Mouse (Mus musculus): ENCODE data around the gene Pde1c. TPM values are rescaled to one million over a fixed set of nuclear protein-coding genes. Genes with fewer than 3 reads are reported as not detected.

Gene Pde1c
- polyA plus RNA-seq, 1 experiment from 2014 or later: 13.5 TPM

DNA sequence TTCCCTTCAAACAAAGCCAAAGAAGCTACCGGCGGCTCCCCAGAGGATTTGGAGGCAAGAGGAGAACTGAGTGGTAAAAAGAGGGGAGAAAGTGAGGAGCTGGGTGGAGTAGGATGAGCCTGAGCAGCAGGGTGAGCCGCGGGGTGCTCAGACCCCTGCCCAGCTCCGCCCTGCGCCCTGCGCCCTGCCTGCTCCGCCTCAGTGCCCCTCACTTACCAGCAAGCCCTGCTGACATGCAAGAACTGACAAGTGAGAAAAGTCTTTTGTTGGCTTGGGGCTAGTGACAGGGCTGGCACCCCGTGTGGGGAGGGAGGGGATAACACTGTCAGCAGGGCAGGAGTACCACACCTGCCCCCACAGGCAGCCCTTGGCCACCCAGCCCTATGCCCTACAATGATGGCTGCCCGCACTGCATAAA, 206.8 kb downstream of the Pde1c start:
- peak; percentile 95 for ATAC-seq (ENCODE audit: low read depth)
- 0% methylated on average over 10 of the region's 10 CpGs for WGBS
- no peaks in the 10 kb centered on the region for H3K36me3 ChIP-seq (ENCODE audit: control insufficient read depth, insufficient read depth, low read length)

DNA sequence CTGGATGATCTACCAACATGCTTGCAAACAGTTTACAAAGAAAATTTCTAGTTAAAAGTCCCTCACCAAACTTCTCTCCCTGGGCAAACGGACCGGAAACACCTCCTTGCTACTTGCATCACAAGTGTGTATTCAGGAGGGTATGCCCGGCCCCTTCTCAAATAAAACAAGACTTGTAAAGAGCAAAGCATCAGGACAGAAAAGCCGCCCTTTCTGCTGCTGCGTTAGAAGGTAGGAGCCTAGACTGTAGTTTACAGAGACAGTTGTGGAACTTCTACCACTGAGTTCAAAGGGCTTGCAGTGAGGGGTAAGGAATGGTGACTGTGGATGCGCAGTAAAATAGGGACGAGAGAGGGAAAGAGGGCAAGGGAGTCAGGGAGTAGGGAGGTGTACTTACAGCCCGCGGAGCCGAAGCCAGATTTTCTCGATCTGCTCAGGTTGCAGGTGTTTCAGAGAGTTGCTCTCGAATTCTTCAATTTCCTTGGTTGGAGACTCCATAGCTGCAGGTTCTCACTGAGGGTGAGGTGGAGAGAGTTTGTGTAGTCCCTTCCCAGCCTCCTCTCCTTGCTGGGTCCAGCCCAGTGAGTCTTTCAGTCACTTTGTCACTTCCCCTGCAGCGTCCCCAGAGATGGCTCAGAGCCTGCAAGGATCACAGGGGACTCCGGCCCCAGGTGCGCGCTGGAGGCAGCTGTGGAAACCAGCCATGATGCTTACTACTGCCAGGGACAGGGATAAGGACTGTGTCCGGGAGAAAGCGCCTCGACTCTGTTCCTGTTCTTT, 207.4 kb downstream of the Pde1c start:
- Histone ChIP-seq H3K4me2 (ENCODE audit: low read depth, low read length) (peak overlapping the region; percentile 93), H3K9me3 (ENCODE audit: control insufficient read depth, low read length) (no peaks in the 10 kb centered on the region), H3K9ac (replicated peaks; ENCODE audit: low read depth, low read length) (peak overlapping the region; percentile 63), H3K36me3 (ENCODE audit: control insufficient read depth, insufficient read depth, low read length) (no peaks in the 10 kb centered on the region), H3K27ac (ENCODE audit: low read depth, low read length) (peak overlapping the region; percentile 66; the same call in 1 of the 2 replicates), H3K27me3 (ENCODE audit: control insufficient read depth, insufficient read depth, low read length) (no peaks in the 10 kb centered on the region), H3K4me1 (ENCODE audit: control insufficient read depth, insufficient read depth, low read length) (no peaks in the 10 kb centered on the region), H3K4me3 (ENCODE audit: low read depth, low read length) (peak overlapping the region; percentile 50)
- 2% methylated on average over 19 of the region's 19 CpGs for WGBS
- peak; percentile 75 for ATAC-seq (ENCODE audit: low read depth)

More for the DNA sequence above, 206.8 kb downstream of the Pde1c start:
- Histone ChIP-seq H3K9me3 (ENCODE audit: control insufficient read depth, low read length) (no peaks in the 10 kb centered on the region), H3K9ac (replicated peaks; ENCODE audit: low read depth, low read length) (peak overlapping the region; percentile 63), H3K27ac (ENCODE audit: low read depth, low read length) (peak overlapping the region; percentile 66), H3K4me3 (ENCODE audit: low read depth, low read length) (peak overlapping the region; percentile 50), H3K27me3 (ENCODE audit: control insufficient read depth, insufficient read depth, low read length) (no peaks in the 10 kb centered on the region), H3K4me2 (ENCODE audit: low read depth, low read length) (peak overlapping the region; percentile 93), H3K4me1 (ENCODE audit: control insufficient read depth, insufficient read depth, low read length) (no peaks in the 10 kb centered on the region)

DNA sequence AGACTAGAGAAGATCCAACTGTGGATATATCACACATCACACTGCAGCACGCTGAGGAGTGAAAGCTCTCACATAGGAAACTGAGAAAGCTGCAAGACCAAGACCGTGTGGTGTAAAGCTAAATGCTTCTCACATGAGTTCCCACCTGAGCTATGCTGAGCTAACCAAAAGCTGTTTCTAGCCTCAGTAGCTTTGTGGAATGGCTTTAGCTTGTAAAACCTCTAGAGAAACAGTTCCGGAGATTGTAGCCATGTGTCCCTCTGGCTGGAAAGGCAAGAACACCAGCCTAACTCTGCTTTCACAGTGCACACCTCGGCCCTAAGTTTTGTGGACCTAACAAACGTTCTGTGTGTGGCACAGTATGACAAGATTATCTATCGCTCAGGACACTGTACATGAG, 208.8 kb downstream of the Pde1c start:
- Histone ChIP-seq H3K9ac (replicated peaks; ENCODE audit: low read depth, low read length) (no peak overlapping the region), H3K9me3 (ENCODE audit: control insufficient read depth, low read length) (no peaks in the 10 kb centered on the region)
- 65% methylated on average over 6 of the region's 6 CpGs for WGBS

GRCm38 (mm10) chr6:56359126-56359525, 209.8 kb downstream of the Pde1c start:
- no peaks in the 10 kb centered on the region for H3K36me3 ChIP-seq (ENCODE audit: control insufficient read depth, insufficient read depth, low read length)
- peak overlapping the region; percentile 11; the same call in 1 of the 2 replicates for H3K4me2 ChIP-seq (ENCODE audit: low read depth, low read length)

More for the DNA sequence above, 208.8 kb downstream of the Pde1c start:
- H3K27me3 ChIP-seq (ENCODE audit: control insufficient read depth, insufficient read depth, low read length): no peaks in the 10 kb centered on the region
- no peak overlapping the region for H3K27ac ChIP-seq (ENCODE audit: low read depth, low read length)
- no peak for ATAC-seq (ENCODE audit: low read depth)
- H3K4me1 ChIP-seq (ENCODE audit: control insufficient read depth, insufficient read depth, low read length): no peaks in the 10 kb centered on the region
- H3K4me2 ChIP-seq (ENCODE audit: low read depth, low read length): peak overlapping the region; percentile 93
- H3K36me3 ChIP-seq (ENCODE audit: control insufficient read depth, insufficient read depth, low read length): no peaks in the 10 kb centered on the region
- peak overlapping the region; percentile 50; the same call in 1 of the 2 replicates for H3K4me3 ChIP-seq (ENCODE audit: low read depth, low read length)

GRCm38 (mm10) chr6:56347207-56347606, 221.7 kb downstream of the Pde1c start:
- H3K4me1 ChIP-seq (ENCODE audit: control insufficient read depth, insufficient read depth, low read length): no peaks in the 10 kb centered on the region
- WGBS: 85% methylated on average over 3 of the region's 3 CpGs
- H3K9ac ChIP-seq (replicated peaks; ENCODE audit: low read depth, low read length): no peak overlapping the region
- H3K4me3 ChIP-seq (ENCODE audit: low read depth, low read length): no peak overlapping the region
- no peak overlapping the region for H3K27ac ChIP-seq (ENCODE audit: low read depth, low read length)
- no peak overlapping the region for H3K4me2 ChIP-seq (ENCODE audit: low read depth, low read length)
- no peaks in the 10 kb centered on the region for H3K36me3 ChIP-seq (ENCODE audit: control insufficient read depth, insufficient read depth, low read length)
- ATAC-seq (ENCODE audit: low read depth): no peak
- H3K9me3 ChIP-seq (ENCODE audit: control insufficient read depth, low read length): no peaks in the 10 kb centered on the region
- no peaks in the 10 kb centered on the region for H3K27me3 ChIP-seq (ENCODE audit: control insufficient read depth, insufficient read depth, low read length)

More at GRCm38 (mm10) chr6:56359126-56359525, 209.8 kb downstream of the Pde1c start:
- 81% methylated on average over 3 of the region's 3 CpGs for WGBS
- H3K9me3 ChIP-seq (ENCODE audit: control insufficient read depth, low read length): no peaks in the 10 kb centered on the region
- no peak overlapping the region for H3K27ac ChIP-seq (ENCODE audit: low read depth, low read length)
- no peaks in the 10 kb centered on the region for H3K27me3 ChIP-seq (ENCODE audit: control insufficient read depth, insufficient read depth, low read length)
- H3K4me3 ChIP-seq (ENCODE audit: low read depth, low read length): no peak overlapping the region
- no peak for ATAC-seq (ENCODE audit: low read depth)
- no peaks in the 10 kb centered on the region for H3K4me1 ChIP-seq (ENCODE audit: control insufficient read depth, insufficient read depth, low read length)
- H3K9ac ChIP-seq (replicated peaks; ENCODE audit: low read depth, low read length): no peak overlapping the region

- H3K4me1 ChIP-seq (ENCODE audit: control insufficient read depth, insufficient read depth, low read length): no peaks in the 10 kb centered on the region
- no peak for ATAC-seq (ENCODE audit: low read depth)
- 78% methylated on average over 4 of the region's 4 CpGs for WGBS
- no peaks in the 10 kb centered on the region for H3K27me3 ChIP-seq (ENCODE audit: control insufficient read depth, insufficient read depth, low read length)
- H3K9me3 ChIP-seq (ENCODE audit: control insufficient read depth, low read length): no peaks in the 10 kb centered on the region
- H3K4me2 ChIP-seq (ENCODE audit: low read depth, low read length): no peak overlapping the region
- no peak overlapping the region for H3K4me3 ChIP-seq (ENCODE audit: low read depth, low read length)
- no peaks in the 10 kb centered on the region for H3K36me3 ChIP-seq (ENCODE audit: control insufficient read depth, insufficient read depth, low read length)
- H3K9ac ChIP-seq (replicated peaks; ENCODE audit: low read depth, low read length): no peak overlapping the region
- no peak overlapping the region for H3K27ac ChIP-seq (ENCODE audit: low read depth, low read length)
Observed at GRCm38 (mm10) chr6:56345082-56345481, 223.8 kb downstream of the Pde1c start.

- Histone ChIP-seq H3K9ac (replicated peaks; ENCODE audit: low read depth, low read length) (no peak overlapping the region), H3K4me1 (ENCODE audit: control insufficient read depth, insufficient read depth, low read length) (no peaks in the 10 kb centered on the region), H3K4me2 (ENCODE audit: low read depth, low read length) (no peak overlapping the region), H3K27me3 (ENCODE audit: control insufficient read depth, insufficient read depth, low read length) (no peaks in the 10 kb centered on the region), H3K27ac (ENCODE audit: low read depth, low read length) (no peak overlapping the region), H3K9me3 (ENCODE audit: control insufficient read depth, low read length) (no peaks in the 10 kb centered on the region), H3K4me3 (ENCODE audit: low read depth, low read length) (no peak overlapping the region), H3K36me3 (ENCODE audit: control insufficient read depth, insufficient read depth, low read length) (no peaks in the 10 kb centered on the region)
- ATAC-seq (ENCODE audit: low read depth): no peak
- WGBS: 58% methylated on average over 1 of the region's 1 CpGs
Observed at GRCm38 (mm10) chr6:56342005-56342404, 226.9 kb downstream of the Pde1c start.

GRCm38 (mm10) chr6:56335811-56336446, 233.0 kb downstream of the Pde1c start:
- ATAC-seq (ENCODE audit: low read depth): no peak
- 96% methylated on average over 3 of the region's 3 CpGs for WGBS
- H3K9me3 ChIP-seq (ENCODE audit: control insufficient read depth, low read length): no peaks in the 10 kb centered on the region
- H3K9ac ChIP-seq (replicated peaks; ENCODE audit: low read depth, low read length): no peak overlapping the region
- H3K4me2 ChIP-seq (ENCODE audit: low read depth, low read length): no peak overlapping the region
- no peaks in the 10 kb centered on the region for H3K4me1 ChIP-seq (ENCODE audit: control insufficient read depth, insufficient read depth, low read length)
- no peak overlapping the region for H3K27ac ChIP-seq (ENCODE audit: low read depth, low read length)
- H3K4me3 ChIP-seq (ENCODE audit: low read depth, low read length): no peak overlapping the region
- H3K36me3 ChIP-seq (ENCODE audit: control insufficient read depth, insufficient read depth, low read length): no peaks in the 10 kb centered on the region
- no peaks in the 10 kb centered on the region for H3K27me3 ChIP-seq (ENCODE audit: control insufficient read depth, insufficient read depth, low read length)

- H3K9me3 ChIP-seq (ENCODE audit: control insufficient read depth, low read length): no peaks in the 10 kb centered on the region
- no peaks in the 10 kb centered on the region for H3K36me3 ChIP-seq (ENCODE audit: control insufficient read depth, insufficient read depth, low read length)
- no peak for ATAC-seq (ENCODE audit: low read depth)
- H3K9ac ChIP-seq (replicated peaks; ENCODE audit: low read depth, low read length): no peak overlapping the region
- WGBS: 86% methylated on average over 4 of the region's 4 CpGs
- no peak overlapping the region for H3K4me3 ChIP-seq (ENCODE audit: low read depth, low read length)
- no peak overlapping the region for H3K27ac ChIP-seq (ENCODE audit: low read depth, low read length)
- 0 out of 2 replicates have a peak, but pooled peaks cover 3% of the 10 kb centered on the region for H3K4me1 ChIP-seq (ENCODE audit: control insufficient read depth, insufficient read depth, low read length)
- no peaks in the 10 kb centered on the region for H3K27me3 ChIP-seq (ENCODE audit: control insufficient read depth, insufficient read depth, low read length)
- no peak overlapping the region for H3K4me2 ChIP-seq (ENCODE audit: low read depth, low read length)
Observed at GRCm38 (mm10) chr6:56332149-56332548, 236.8 kb downstream of the Pde1c start.

All from neural tube, embryonic 14.5 days (tissue).